Mouse (Mus musculus): ENCODE results near the gene Fry. TPM values are rescaled to one million over a fixed set of nuclear protein-coding genes. Genes with fewer than 3 reads are reported as not detected.

Gene Fry
- 2.4 TPM in 2 replicates for polyA plus RNA-seq (2015; fragmentation: Nextera tagmentation; extraction: Ambion mirVana)

- peaks cover 37% of the 10 kb centered on the region for H3K4me1 ChIP-seq (replicated peaks)
- H3K9me3 ChIP-seq (replicated peaks), result peaks cover 7% of the 10 kb centered on the region; the same call in 1 of the 2 replicates
- H3K36me3 ChIP-seq, result no peaks in the 10 kb centered on the region
- H3K4me2 ChIP-seq, result peak within 1 kb of the TSS; percentile 94
- peak; percentile 92 for DNase-seq
- H3K27ac ChIP-seq, result peak within 1 kb of the TSS; percentile 72
- H3K27me3 ChIP-seq, result no peaks in the 10 kb centered on the region
- under 1% methylated on average over 68 of the region's 68 CpGs for WGBS (ENCODE audit: insufficient replicate concordance)
- peak within 1 kb of the TSS; percentile 74 for H3K9ac ChIP-seq
- ATAC-seq (ENCODE audit: low read depth), result peak; percentile 99
- peak within 1 kb of the TSS; percentile 74 for H3K4me3 ChIP-seq (replicated peaks)
Measured at GRCm38 (mm10) chr5:150118455-150119241, at the start of gene Fry. Gene Fry (plus strand): TSS chr5:150118645.

- no peaks in the 10 kb centered on the region for H3K36me3 ChIP-seq
- WGBS (ENCODE audit: insufficient replicate concordance), result 16% methylated on average over 10 of the region's 10 CpGs
- H3K9me3 ChIP-seq (replicated peaks), result no peaks in the 10 kb centered on the region
- DNase-seq (no peak), ATAC-seq (ENCODE audit: low read depth) (no peak)
- no peak overlapping the region for H3K27ac ChIP-seq
- no peak overlapping the region for H3K4me3 ChIP-seq (replicated peaks)
- H3K4me1 ChIP-seq (replicated peaks), result no peaks in the 10 kb centered on the region
- H3K4me2 ChIP-seq, result no peak overlapping the region
- no peaks in the 10 kb centered on the region for H3K27me3 ChIP-seq
- no peak overlapping the region for H3K9ac ChIP-seq
Measured at GRCm38 (mm10) chr5:150070086-150070485, 48.4 kb upstream of the Fry start.

- no peak overlapping the region for H3K9ac ChIP-seq
- H3K9me3 ChIP-seq (replicated peaks), result no peaks in the 10 kb centered on the region
- DNase-seq (no peak), ATAC-seq (ENCODE audit: low read depth) (no peak)
- no peak overlapping the region for H3K4me2 ChIP-seq
- H3K36me3 ChIP-seq, result no peaks in the 10 kb centered on the region
- no peaks in the 10 kb centered on the region for H3K27me3 ChIP-seq
- H3K27ac ChIP-seq, result no peak overlapping the region
- no peaks in the 10 kb centered on the region for H3K4me1 ChIP-seq (replicated peaks)
- no peak overlapping the region for H3K4me3 ChIP-seq (replicated peaks)
Measured at GRCm38 (mm10) chr5:150071738-150072137, 46.7 kb upstream of the Fry start.

- DNase-seq, result no peak
- Histone ChIP-seq H3K4me2 (no peak overlapping the region), H3K36me3 (no peaks in the 10 kb centered on the region), H3K9ac (no peak overlapping the region), H3K4me3 (replicated peaks) (no peak overlapping the region), H3K9me3 (replicated peaks) (no peaks in the 10 kb centered on the region), H3K4me1 (replicated peaks) (no peaks in the 10 kb centered on the region), H3K27me3 (no peaks in the 10 kb centered on the region), H3K27ac (no peak overlapping the region)
- no peak for ATAC-seq (ENCODE audit: low read depth)
- WGBS (ENCODE audit: insufficient replicate concordance), result 31% methylated on average over 12 of the region's 12 CpGs
Measured at GRCm38 (mm10) chr5:150079866-150080797, 38.3 kb upstream of the Fry start.

- Histone ChIP-seq H3K36me3 (no peaks in the 10 kb centered on the region), H3K4me2 (no peak overlapping the region), H3K4me1 (replicated peaks) (no peaks in the 10 kb centered on the region), H3K9me3 (replicated peaks) (no peaks in the 10 kb centered on the region), H3K27me3 (no peaks in the 10 kb centered on the region), H3K27ac (no peak overlapping the region), H3K9ac (no peak overlapping the region), H3K4me3 (replicated peaks) (no peak overlapping the region)
- no peak for DNase-seq
- 69% methylated on average over 14 of the region's 14 CpGs for WGBS (ENCODE audit: insufficient replicate concordance)
- no peak for ATAC-seq (ENCODE audit: low read depth)
Measured at GRCm38 (mm10) chr5:150082696-150083095, 35.7 kb upstream of the Fry start.

GRCm38 (mm10) chr5:150083190-150083589 is 35.3 kb upstream of the Fry start:
- Histone ChIP-seq H3K27me3 (no peaks in the 10 kb centered on the region), H3K4me1 (replicated peaks) (no peaks in the 10 kb centered on the region), H3K36me3 (no peaks in the 10 kb centered on the region), H3K4me3 (replicated peaks) (no peak overlapping the region), H3K9ac (no peak overlapping the region), H3K27ac (no peak overlapping the region), H3K9me3 (replicated peaks) (no peaks in the 10 kb centered on the region), H3K4me2 (no peak overlapping the region)
- DNase-seq, result no peak
- WGBS (ENCODE audit: insufficient replicate concordance), result 42% methylated on average over 5 of the region's 5 CpGs
- ATAC-seq (ENCODE audit: low read depth), result no peak

GRCm38 (mm10) chr5:150097620-150098019 is 20.8 kb upstream of the Fry start:
- H3K27ac ChIP-seq, result no peak overlapping the region
- no peak for DNase-seq
- H3K36me3 ChIP-seq, result no peaks in the 10 kb centered on the region

GRCm38 (mm10) chr5:150098754-150099153 is 19.7 kb upstream of the Fry start:
- no peaks in the 10 kb centered on the region for H3K27me3 ChIP-seq
- H3K4me2 ChIP-seq, result no peak overlapping the region
- no peaks in the 10 kb centered on the region for H3K4me1 ChIP-seq (replicated peaks)
- no peaks in the 10 kb centered on the region for H3K36me3 ChIP-seq
- DNase-seq, result no peak
- no peak overlapping the region for H3K9ac ChIP-seq
- no peak overlapping the region for H3K4me3 ChIP-seq (replicated peaks)
- no peak overlapping the region for H3K27ac ChIP-seq
- no peaks in the 10 kb centered on the region for H3K9me3 ChIP-seq (replicated peaks)
- 80% methylated on average over 12 of the region's 12 CpGs for WGBS (ENCODE audit: insufficient replicate concordance)
- ATAC-seq (ENCODE audit: low read depth), result no peak

More at GRCm38 (mm10) chr5:150097620-150098019, 20.8 kb upstream of the Fry start:
- H3K4me3 ChIP-seq (replicated peaks), result no peak overlapping the region
- H3K9me3 ChIP-seq (replicated peaks), result no peaks in the 10 kb centered on the region
- no peaks in the 10 kb centered on the region for H3K4me1 ChIP-seq (replicated peaks)
- no peak for ATAC-seq (ENCODE audit: low read depth)
- no peak overlapping the region for H3K4me2 ChIP-seq
- 9% methylated on average over 6 of the region's 6 CpGs for WGBS (ENCODE audit: insufficient replicate concordance)
- H3K9ac ChIP-seq, result no peak overlapping the region
- no peaks in the 10 kb centered on the region for H3K27me3 ChIP-seq

- Histone ChIP-seq H3K4me1 (replicated peaks) (no peaks in the 10 kb centered on the region), H3K27me3 (no peaks in the 10 kb centered on the region), H3K4me3 (replicated peaks) (no peak overlapping the region), H3K4me2 (no peak overlapping the region), H3K9ac (no peak overlapping the region), H3K36me3 (no peaks in the 10 kb centered on the region), H3K27ac (no peak overlapping the region), H3K9me3 (replicated peaks) (no peaks in the 10 kb centered on the region)
- no peak for ATAC-seq (ENCODE audit: low read depth)
- no peak for DNase-seq
- WGBS (ENCODE audit: insufficient replicate concordance), result 67% methylated on average over 11 of the region's 11 CpGs
Measured at GRCm38 (mm10) chr5:150101789-150102188, 16.7 kb upstream of the Fry start.

- Histone ChIP-seq H3K27me3 (no peaks in the 10 kb centered on the region), H3K27ac (no peak overlapping the region), H3K36me3 (no peaks in the 10 kb centered on the region), H3K4me3 (replicated peaks) (no peak overlapping the region), H3K4me1 (replicated peaks) (no peaks in the 10 kb centered on the region), H3K4me2 (no peak overlapping the region), H3K9ac (no peak overlapping the region), H3K9me3 (replicated peaks) (no peaks in the 10 kb centered on the region)
- WGBS (ENCODE audit: insufficient replicate concordance), result 62% methylated on average over 7 of the region's 7 CpGs
- DNase-seq (no peak), ATAC-seq (ENCODE audit: low read depth) (no peak)
Measured at GRCm38 (mm10) chr5:150106358-150106757, 12.1 kb upstream of the Fry start.

- Histone ChIP-seq H3K4me1 (replicated peaks) (peaks cover 14% of the 10 kb centered on the region), H3K4me2 (no peak overlapping the region), H3K4me3 (replicated peaks) (no peak overlapping the region), H3K27ac (no peak overlapping the region), H3K27me3 (no peaks in the 10 kb centered on the region), H3K9ac (no peak overlapping the region), H3K9me3 (replicated peaks) (no peaks in the 10 kb centered on the region), H3K36me3 (no peaks in the 10 kb centered on the region)
- WGBS (ENCODE audit: insufficient replicate concordance), result 45% methylated on average over 8 of the region's 8 CpGs
- no peak for DNase-seq
- no peak for ATAC-seq (ENCODE audit: low read depth)
Measured at GRCm38 (mm10) chr5:150111236-150111635, 7.2 kb upstream of the Fry start.

All from liver, embryonic 13.5 days (tissue).